Mouse (Mus musculus) induced T-regulatory cell, adult 2 months (primary cell): Measurements from ENCODE around the gene Pcsk5.

Source experiments
- DNase-seq: peaks from one replicate; pipeline ENCODE4 v3.0.0-alpha.2; 2012; ENCODE audit warnings: low read depth

The Pcsk5 gene

DNA sequence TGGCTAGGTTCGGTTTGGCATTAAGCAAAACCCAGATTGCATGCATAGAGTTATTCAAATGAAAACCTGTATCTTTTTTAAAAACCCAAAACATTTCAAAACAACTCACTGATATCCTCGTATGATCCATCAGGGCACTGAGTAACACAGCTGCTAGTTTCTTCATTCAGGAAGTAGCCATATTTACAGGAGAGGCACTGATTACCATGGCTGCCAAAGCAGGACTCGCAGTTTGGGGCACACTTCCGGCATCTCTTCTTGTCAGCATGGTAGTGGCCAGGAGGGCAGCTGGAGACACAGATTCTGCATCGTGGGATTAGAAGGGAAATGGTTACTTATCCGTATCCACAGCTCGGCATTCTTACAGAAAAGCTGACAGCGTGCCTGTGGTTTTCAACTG, 265.1 kb downstream of the Pcsk5 start:
- DNase-seq: no peak

DNA sequence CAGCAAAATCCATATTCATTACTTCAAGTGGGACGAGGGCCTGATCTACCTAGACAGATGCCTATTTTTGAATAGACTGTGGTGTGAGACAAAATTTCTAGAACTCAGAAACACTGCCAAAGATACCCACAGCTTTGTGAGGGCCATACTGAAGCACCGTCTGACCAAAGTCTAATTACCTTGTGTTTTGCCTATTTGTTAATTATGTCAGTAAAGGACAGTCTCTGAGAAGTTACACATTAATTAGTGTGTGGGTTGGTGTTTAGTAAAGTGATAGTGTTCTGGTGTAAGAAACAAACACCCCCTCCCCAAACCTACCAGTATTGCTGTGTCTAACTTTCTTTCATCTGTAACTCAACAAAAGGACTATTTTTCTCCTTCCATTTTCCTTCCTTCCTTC, 266.5 kb downstream of the Pcsk5 start:
- DNase-seq: no peak

DNA sequence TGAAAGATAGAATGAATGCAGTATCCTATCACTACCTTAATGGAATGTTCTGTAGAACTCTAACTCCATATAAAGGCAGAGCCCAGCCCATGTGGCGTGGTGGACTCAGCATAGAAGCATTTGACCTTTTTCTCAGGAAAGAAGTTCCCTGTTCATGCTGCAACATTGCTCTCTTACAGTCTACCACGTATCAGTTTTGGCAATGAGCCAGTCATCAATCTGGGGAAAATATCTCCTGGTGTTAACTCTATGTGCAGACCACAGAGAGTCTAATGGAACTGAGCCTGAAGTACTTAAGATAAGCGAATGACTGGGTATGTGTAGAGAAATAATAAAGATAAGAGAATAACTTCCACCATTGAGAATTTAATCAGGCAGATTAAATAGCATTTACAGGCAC, 270.2 kb downstream of the Pcsk5 start:
- no peak for DNase-seq

DNA sequence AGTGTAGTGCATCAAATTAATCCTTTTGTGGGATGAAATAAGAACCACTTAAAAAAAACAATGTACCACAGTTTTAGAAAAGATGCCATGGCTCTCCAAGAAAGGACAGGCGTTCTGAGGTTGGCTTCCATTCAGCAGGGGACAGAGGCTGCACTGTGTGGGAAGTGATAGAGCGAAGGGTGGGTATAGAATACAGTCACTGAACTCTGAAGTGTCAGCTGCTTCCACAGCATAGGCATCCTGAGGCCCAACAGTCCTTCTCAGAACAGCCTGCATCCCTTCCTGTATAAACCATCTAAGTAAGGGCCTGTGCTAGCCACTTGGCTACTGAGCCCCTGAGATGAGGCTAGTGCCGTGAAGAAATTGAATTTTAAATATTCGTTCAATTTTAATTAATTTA, 271.3 kb downstream of the Pcsk5 start:
- DNase-seq: no peak

DNA sequence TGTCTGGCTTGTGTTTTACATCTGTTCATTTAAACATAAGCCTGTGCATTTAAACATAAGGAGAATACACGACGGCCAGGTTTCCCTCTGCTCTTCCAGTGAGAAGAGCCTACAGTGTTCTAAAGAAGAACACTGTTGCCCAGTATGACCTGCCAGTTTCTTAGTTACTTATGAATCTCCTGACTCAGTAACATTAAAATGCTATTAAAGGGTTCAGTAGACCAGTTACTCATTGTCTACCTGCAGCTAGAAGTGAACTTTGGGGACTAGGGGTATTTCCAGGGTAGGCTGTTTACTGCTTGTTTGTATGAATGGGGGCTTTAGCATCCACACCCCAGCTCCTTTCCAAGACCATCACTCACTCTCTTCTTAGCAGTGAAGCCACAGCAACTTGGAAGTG, 278.7 kb downstream of the Pcsk5 start:
- DNase-seq: no peak

DNA sequence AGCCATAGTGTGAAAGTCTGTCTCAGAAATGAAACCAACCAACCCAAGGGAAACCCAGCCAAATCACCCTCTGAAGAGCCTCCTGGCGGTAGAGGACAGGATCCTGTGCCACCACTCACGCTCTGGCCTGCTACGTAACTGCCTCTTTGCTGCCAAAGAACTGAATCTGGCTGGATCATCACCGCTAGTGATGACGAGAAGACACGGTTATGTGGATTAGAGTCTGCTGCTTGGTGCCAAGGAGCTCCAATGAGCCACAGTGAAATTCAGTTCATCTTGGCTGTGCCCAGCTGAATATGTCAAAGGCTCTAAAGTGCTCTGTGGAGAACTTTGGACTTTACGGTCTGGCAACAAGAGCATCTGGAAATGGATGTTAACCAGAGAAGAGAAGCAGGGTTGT, 282.3 kb downstream of the Pcsk5 start:
- DNase-seq: no peak

DNA sequence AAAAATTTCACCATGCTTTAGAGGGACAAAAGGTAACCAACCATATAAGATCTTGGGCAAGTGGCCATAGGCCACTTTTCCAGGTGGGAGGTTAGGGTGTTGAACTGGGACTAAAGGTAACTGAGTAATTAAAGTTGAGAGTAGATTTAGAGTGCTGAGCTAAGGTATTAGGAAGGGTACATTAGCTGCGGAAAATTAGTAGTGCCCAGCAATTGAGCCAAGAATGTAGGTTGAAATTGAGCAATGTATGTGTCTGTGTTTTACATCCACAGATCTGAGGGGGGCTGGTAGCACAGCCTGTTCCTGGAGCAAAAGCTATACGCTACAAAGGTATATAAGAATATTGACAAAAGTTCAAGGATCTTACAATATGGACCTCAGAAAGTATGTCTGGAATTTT, 282.9 kb downstream of the Pcsk5 start:
- DNase-seq: no peak

DNA sequence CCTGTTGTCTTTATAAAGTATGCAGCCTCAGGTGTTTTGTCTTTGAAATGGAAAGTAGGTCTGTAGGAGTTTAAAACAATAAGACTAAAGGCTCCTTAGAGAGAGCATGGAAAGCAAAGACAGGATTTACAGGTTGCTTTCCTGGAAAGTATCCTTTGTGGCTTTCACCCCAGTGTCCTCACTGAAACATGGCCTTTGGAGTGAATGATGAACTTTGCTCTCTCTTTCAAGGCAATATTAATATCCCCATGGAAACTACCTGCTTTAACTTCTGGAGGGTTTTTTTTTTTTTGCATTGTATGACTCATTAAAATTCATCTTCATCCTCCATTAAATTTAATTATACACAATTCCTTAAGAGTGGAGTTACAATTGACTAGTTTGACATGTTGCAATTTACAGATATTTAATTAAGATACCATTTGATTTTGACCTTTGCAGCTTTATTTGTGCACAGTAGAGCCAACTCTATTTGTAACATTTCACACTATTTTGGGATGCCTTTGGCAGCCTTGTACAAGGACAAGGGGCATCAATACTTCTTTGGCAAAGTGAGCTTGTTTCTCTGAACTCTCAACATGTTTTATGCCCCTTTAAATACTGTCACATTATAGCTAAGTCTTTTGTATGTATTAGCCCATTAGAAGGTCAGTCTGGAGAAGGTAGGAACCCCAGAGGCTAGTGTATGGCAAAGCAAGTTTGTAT, 283.9 kb downstream of the Pcsk5 start:
- no peak for DNase-seq

DNA sequence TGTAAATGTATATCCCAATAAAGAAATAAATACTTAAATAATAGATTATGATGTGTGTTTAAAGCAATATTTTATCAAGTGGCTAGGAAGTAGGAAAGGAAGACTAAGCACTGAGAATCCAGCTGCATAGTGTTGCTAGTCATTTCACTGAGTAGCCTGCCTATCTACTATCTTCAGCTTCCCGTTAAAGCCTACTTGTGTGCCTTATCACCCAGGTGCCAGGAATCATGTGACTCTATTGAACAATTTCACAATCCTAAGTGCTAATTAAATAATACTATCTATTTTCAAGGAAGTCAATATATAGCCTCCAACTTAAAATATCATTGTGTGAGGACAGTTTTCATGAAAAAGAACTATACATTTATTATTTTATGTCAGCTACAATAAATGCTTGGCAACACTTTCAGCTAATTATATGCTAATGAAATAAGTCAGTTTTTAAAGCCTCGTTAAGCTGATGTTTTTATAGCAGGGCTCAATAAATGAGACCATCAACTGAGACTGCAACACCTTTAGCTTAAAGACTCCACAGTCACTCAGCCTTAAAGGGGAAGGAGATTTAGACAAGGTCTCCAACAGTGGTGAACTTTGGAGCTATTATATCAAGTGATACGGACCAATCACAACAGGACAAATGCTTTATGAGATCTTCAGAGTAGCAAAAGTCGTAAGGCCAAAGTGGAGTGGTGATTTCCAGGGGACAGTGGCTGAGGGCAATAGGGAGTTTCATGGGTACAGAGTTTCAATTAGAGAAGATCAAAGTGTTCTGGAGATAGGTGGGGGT, 308.5 kb downstream of the Pcsk5 start:
- DNase-seq: no peak

DNA sequence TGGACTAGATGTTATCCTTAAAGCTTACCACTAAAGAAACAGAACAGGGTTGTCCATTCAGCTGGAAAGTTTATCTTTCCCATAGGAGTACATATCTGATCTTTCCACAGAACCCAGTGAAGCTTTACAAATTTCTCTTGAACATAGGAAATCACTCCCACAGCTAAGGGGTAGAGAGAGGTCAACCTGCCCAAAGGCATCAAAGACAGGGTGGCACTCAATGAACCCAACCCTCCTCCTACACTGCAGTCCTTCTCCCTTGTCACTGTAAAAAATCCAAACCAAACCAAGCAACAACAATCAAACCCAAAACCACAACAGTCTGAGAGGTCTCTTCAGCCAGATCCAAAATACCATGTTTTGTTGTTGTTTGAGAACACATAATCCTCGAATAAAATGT, 311.9 kb downstream of the Pcsk5 start:
- no peak for DNase-seq

DNA sequence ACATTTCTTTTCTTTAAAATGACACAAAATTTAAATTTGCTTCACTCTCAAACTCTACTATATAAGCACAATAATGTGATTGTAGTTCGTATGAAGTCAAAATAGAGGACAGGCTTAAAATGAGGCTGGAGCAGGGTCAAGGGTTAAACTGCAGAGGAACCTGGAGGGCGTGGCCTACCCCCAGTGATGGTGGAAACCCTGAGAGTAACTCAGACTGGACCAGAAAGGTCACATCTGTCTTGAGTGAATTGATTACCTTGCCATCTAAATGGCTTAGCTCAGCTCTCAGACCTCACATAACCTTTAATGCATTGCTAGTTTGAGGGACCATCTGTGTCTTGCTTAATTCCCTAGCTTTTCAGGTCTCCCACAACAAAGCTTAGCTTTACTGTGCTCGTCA, 323.0 kb downstream of the Pcsk5 start:
- no peak for DNase-seq

DNA sequence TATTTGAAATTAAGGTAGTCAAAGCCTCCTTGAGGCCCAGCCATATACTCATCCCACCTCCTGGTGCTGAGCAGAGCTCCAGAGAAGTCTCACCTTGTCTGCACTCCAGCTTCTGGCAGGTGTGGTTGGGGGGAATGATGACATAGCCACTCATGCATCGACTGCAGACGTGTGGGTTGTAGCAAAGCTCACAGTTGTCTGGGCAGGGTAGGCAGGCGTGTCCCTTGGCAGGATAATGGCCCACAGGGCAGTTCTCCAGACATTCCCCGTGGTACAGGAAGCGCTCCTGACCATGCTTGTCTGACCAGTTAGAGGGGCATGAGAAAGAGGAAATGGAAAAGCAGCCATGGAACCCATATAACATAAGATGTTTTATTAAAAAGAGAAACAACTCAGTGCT, 326.1 kb downstream of the Pcsk5 start:
- no peak for DNase-seq

DNA sequence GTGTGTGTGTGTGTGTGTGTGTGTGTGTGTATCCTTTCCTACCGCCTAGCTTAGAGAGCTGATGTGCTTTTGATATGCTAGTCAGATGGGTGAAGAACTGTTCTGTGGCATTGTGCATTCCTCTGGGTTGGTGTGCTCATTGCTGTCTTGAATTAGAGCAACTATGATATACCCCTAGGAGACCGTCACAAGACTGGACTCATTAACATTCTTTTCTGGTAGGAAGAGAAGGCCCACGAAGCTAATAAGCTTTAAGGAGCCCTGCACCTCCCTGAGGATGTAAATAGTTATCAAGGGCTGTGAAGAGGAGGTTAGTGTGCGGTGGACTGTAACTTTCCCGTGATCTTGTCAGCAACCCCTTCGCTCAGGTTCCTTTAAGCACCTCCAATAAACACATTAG, 333.2 kb downstream of the Pcsk5 start:
- DNase-seq: no peak

DNA sequence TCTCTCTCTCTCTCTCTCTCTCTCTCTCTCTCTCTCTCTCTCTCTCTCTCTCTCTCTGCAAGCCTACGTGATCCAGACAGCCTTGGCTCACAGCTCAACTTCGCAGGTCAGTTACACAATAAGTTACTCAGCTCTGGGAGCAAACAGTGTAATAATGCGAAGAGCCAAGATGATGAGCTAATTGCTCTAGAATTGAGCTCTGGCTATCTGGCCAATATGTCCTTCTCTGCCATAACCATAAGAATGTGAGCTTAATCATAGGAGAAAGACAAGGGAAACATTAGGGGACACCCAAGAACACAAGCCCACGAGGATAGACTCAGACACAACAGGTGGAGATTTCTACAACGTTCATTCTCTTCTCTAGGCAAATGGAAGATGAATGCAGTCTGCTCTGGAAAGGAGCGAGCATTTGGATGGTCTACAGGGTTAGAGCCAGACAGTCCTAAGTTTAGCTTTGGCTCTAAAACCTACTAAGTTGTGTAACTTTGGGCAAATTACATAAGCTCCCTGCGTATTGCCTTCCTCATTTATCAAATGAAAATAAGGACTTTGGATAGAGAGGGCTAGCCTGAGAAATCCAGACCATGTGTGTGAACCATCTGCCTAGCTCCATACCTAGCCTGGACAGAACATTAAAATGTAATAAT, 338.7 kb downstream of the Pcsk5 start:
- DNase-seq: no peak

DNA sequence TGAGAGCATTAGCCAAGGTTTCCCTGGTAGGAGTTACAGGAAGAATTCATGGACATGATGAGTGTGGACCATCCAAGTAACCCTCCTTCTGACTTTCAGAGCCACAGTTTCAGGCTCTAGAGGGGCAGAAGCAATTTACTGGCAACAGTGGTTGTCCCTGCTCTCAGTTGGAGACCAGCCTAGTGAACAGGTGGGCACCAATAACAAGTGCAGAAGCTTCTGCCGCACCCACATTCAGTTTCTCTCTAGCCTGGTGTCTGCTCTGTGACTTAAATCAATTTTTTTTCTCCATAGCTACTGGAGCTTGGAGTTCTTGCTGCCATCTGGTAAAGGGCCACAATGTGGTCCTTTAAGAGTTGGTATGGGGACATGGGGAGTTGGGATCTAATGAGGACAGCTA, 341.3 kb downstream of the Pcsk5 start:
- no peak for DNase-seq

DNA sequence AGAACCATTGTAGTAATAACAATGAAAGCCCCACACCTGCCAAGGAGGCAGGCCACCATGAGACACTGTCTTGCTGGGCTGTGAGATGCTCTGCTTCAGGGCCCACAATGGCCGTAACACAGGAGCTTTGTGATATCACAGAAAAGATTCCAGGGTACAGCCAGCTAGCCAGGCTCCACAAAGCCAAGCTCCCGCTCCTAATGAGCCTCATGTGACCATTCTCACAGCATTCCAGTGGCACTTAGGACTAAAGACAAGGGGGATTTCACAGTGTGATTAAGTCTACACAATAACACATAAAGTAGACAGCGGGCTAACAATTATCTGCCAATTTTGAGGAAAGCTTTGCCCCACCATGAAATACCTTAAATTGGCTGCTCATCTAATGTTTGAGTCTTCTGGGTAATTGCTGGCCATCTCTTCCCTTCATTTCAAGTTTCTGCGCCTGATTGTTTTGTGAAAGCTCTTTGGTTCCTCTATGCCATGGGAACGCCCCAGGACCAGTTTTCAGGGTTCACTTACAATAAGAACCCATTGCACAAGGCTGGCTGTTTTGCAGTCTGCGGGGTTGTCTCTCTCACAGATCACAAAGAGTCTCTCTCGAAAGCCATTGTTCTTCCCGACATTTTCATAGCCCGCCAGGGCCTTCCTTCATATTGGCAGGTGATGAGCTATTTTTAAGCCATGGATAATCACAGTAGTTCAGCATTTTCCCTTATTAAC, 345.4 kb downstream of the Pcsk5 start:
- no peak for DNase-seq

DNA sequence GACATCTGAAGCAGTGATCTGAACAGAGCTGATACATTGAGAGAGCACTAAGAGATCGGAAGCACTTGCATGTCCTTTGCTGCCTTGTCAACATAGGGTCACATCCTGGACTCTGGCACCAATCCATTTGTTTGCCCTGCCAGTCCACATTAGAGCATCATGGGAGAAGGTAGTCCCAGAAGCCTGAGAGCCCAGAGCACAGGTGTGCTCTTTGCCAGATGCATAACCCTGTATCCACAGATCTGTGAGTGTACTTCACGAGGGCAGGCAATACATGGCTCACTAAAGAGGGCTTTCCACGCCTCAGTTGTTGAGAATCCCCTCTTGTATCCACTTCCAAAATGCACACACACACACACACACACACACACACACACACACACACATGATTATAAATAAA, 346.1 kb downstream of the Pcsk5 start:
- DNase-seq: no peak

DNA sequence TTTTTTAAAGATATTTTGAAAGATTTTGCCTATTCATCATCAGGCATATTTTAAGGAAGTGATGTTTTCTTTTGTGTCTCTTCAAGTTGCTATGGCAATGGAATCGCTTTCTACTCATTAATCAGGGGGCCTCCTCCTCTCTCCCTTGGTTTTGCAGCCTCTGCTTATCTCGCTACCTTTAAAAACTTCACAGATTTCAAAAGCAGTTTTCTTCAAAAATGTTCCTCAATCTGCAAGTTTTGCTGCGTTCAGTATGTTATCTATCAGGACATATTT, 347.6 kb downstream of the Pcsk5 start:
- DNase-seq: no peak

DNA sequence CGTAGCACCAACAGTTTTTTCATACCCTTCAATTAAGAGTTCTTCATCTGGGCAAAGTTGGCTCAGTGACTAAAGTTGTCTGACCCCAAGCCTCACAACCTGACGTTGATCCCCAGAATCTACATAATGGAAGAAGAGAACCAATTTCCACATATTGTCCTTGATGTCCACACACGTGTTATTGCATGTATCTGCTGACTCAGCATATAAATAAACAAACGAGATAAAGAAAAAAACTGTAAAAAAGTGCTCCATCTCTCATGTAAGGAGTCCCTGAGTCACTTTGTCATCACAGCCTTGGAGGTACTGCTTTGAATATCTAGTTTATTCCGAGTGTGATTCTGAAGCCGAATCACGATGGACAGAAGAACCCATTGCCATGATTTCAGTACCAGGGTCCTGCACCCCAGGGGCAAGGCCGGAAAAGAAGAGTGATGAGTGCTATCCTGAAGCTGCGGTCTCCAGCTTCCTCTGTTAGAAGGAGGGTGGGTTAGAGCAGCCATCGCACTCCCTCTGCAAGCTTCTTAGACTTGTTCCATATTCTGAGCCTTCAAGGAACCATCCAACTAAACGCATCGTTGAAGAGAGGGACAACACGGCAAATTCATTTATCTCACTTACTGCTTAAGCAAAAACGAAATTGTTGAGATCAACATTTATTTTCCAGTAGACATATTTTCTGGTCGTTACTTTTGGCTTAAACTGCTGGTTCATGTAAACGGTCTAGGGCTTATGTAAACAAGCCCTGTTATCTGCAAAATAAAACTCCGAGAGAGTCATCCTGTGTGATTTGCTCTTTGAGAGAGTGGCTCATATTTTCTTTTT, 348.2 kb downstream of the Pcsk5 start:
- no peak for DNase-seq

DNA sequence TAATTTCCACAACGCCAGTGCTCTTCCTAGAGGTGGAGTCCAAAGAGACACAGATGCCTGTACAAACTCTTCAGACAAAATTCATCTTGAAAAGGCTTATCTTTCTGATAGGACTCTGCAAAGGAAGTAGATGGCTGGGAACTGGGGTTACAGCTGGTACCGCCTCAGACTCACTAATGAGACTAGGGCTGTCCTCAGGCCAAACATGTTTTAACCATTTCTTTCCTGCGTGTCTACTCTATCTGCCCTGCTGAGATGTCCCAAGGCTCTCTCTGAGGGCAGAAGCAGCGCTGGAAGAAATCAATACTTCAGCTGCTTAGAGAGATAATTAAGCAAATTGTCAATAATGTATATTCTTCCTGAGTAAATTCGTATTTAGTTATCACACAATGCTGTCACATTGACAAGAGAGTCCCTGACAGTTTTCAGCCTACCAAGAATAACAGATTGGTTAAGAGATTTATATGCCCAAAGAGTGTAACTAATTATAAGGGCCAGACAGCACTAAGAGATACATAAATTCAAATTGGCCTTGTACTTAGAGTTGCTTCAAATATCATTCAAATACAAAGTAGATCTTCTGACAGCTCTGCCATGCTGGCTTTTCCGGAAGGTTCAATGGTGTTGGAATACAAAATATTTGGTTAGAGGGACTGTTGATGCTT, 355.2 kb downstream of the Pcsk5 start:
- no peak for DNase-seq

DNA sequence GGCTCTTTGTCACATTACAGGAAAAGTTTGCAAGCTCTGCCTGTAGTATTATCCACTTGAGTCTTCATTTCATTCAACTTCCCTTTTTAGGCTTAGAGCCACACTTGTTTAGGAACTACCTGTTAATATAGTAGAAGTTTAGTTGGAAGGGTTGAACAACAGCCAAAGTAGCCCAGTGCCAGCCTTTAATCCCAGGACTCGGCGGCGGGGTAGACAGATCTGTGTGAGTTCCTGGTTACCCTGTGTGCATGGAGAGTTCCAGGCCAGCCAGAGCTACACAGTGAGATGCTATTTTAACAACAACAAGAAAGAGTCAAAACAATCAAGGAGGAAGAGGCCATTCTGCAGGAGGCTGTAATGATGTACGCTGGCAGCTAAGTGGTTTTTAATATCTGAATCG, 358.0 kb downstream of the Pcsk5 start:
- no peak for DNase-seq

DNA sequence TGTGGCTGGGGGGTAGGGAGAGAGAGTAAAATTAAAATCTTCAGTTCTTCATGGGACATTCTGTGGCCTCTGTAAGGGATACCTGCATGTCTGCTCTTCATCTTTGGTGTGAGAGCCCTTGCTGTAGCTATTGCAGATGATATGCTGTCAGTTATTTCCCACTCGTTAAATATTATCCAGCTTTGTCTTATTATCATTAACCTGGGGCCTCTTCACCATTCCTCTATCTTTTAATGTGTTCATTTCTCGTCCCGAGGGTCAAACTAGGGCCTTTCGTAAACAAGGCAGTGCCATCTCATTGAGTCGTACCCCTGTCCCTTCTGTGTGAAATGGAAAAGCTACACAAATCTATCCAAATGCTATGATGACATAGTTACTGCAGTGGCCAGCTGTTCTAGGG, 361.4 kb downstream of the Pcsk5 start:
- no peak for DNase-seq
